Mouse (Mus musculus) midbrain, postnatal 0 days (tissue): Measurements from ENCODE around the gene Sh3glb2. TPM values are rescaled to one million over a fixed set of nuclear protein-coding genes. Genes with fewer than 3 reads are reported as not detected.

Source experiments
- ATAC-seq: fragments of 200-750 bp; cut with Nextera tagmentation; 2 replicates; pipeline ENCODE4 v1.8.0; 2017; ENCODE audit warnings: moderate number of reproducible peaks, mild to moderate bottlenecking, moderate TSS enrichment, moderate library complexity; ENCODE audit not compliant: low FRiP score
- DNase-seq: peaks from one replicate; pipeline ENCODE4 v3.0.0-alpha.2; 2015; ENCODE audit warnings: low spot score
- H3K27ac ChIP-seq: fragments of 300-500 bp; sonication (generic); 2 replicates; pipeline ENCODE4 v1.5.1; 2014; ENCODE audit warnings: low read depth, mild to moderate bottlenecking, low read length, mixed read lengths
- H3K27me3 ChIP-seq: fragments of 300-500 bp; sonication (generic); 2 replicates; pipeline ENCODE4 v1.6.1; 2014; ENCODE audit warnings: low read length, control low read depth, mixed read lengths; ENCODE audit not compliant: insufficient read depth
- H3K36me3 ChIP-seq: fragments of 300-500 bp; sonication (generic); 2 replicates; pipeline ENCODE4 v1.6.1; 2014; ENCODE audit warnings: low read length, control low read depth, mixed read lengths; ENCODE audit not compliant: insufficient read depth
- H3K4me1 ChIP-seq: fragments of 300-500 bp; sonication (generic); 2 replicates; pipeline ENCODE4 v1.6.1; 2014; ENCODE audit warnings: mild to moderate bottlenecking, control low read depth, antibody characterized with exemption, low read length, mixed read lengths; ENCODE audit not compliant: insufficient read depth
- H3K4me2 ChIP-seq: fragments of 300-500 bp; sonication (generic); 2 replicates; pipeline ENCODE4 v1.6.1; 2014; ENCODE audit warnings: low read depth, mild to moderate bottlenecking, low read length, mixed read lengths; ENCODE audit not compliant: poor library complexity, severe bottlenecking
- H3K4me3 ChIP-seq: fragments of 300-500 bp; sonication (generic); 2 replicates; pipeline ENCODE4 v1.5.1; 2014; ENCODE audit warnings: low read depth, mild to moderate bottlenecking, low read length, moderate library complexity
- H3K9ac ChIP-seq: fragments of 300-500 bp; sonication (generic); replicated peaks from 2 replicates; pipeline ENCODE4 v1.6.1; 2014; ENCODE audit warnings: mild to moderate bottlenecking, low read length, moderate library complexity, mixed read lengths; ENCODE audit not compliant: poor library complexity, severe bottlenecking
- H3K9me3 ChIP-seq: fragments of 300-500 bp; sonication (generic); 2 replicates; pipeline ENCODE4 v1.6.1; 2016; ENCODE audit warnings: low read length, control low read depth
- CTCF ChIP-seq: IDR thresholded peaks from 2 replicates; pipeline ENCODE4 v1.5.1; 2016; ENCODE audit warnings: antibody characterized with exemption, mild to moderate bottlenecking
- WGBS: fragments of 180-500 bp; shearing (Covaris S2); extraction: QIAGEN DNeasy Blood & Tissue Kit; methylation state at CpG from one replicate; pipeline ENCODE4 v1.1.7; 2014; 5-methylcytosine and 5-hydroxymethylcytosine counted together
- polyA plus RNA-seq: library from polyadenylated mRNA; unstranded; fragments of >200 nt; fragmentation: Nextera tagmentation; extraction: Ambion mirVana; gene quantifications from 2 replicates; pipeline ENCODE4 v1.2.1, GENCODE M21; 2015
- total RNA-seq: library from RNA; depleted of rRNA; stranded (reverse); fragments of >200 nt; gene quantifications from 2 replicates; pipeline ENCODE4 v1.2.3, GENCODE M21; 2014

The Sh3glb2 gene
- total and polyA plus RNA-seq, 2 experiments from 2014 or later: 185 to 375 TPM

- peaks cover 77% of the 10 kb centered on the region for H3K36me3 ChIP-seq
- H3K4me1 ChIP-seq: no peaks in the 10 kb centered on the region
- 98% methylated on average over 5 of the region's 5 CpGs for WGBS
- no peak for DNase-seq
- no peak overlapping the region for H3K4me3 ChIP-seq
- no peak overlapping the region for H3K4me2 ChIP-seq
- H3K27ac ChIP-seq: no peak overlapping the region
- ATAC-seq: no peak
- H3K9me3 ChIP-seq: no peaks in the 10 kb centered on the region
- no peaks in the 10 kb centered on the region for H3K27me3 ChIP-seq
- H3K9ac ChIP-seq: no peak overlapping the region
- TF ChIP-seq CTCF: no peak
These were observed 13.6 kb upstream of the Sh3glb2 start for GRCm38 (mm10) chr2:30372726-30373125.

DNA sequence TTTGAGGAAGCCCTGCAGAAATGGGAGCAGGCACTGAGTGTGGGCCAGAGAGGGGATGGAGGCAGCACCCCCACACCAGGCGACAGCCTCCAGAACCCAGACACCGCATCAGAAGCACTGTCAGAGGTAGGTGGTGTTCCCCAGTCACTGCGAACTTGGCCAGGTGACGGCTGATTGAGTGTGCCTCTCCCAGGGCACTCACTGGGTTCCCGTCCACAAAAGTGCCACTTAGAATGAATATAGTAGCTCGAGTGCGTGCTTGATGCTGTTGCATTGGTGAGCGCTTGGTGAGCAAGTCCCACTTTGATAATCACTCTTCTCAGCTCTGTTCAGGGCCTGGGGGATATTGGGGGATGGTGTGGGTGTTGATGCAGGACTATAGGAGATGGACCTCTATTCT, 12.4 kb upstream of the Sh3glb2 start:
- ATAC-seq: no peak
- H3K9me3 ChIP-seq: no peaks in the 10 kb centered on the region
- H3K4me1 ChIP-seq: no peaks in the 10 kb centered on the region
- no peak overlapping the region for H3K4me2 ChIP-seq
- no peak for DNase-seq
- H3K9ac ChIP-seq: no peak overlapping the region
- H3K4me3 ChIP-seq: no peak overlapping the region
- WGBS: 98% methylated on average over 8 of the region's 8 CpGs
- peaks cover 68% of the 10 kb centered on the region for H3K36me3 ChIP-seq
- TF ChIP-seq CTCF: no peak
- no peaks in the 10 kb centered on the region for H3K27me3 ChIP-seq
- H3K27ac ChIP-seq: no peak overlapping the region

DNA sequence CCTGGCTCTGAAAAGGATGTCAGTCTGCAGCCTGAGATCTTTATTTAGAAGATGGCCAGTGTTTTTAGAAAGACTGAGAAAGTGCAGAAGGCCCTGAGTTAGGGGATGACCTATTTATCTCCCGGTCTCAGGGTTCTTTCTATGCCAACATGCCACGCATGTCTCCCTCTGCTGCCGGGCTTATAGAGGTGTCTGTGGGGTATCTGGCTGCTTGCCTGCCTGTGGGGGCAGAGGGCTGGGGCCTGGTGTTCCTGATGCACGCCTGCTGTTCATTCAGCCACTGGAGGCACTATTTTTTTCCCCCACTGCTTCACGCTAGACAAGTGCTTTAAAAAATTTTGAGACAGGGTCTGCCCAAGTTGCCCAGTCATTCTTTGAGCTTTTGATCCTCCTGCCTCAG, 7.1 kb upstream of the Sh3glb2 start:
- Histone ChIP-seq H3K9ac (no peak overlapping the region), H3K27ac (no peak overlapping the region), H3K4me3 (no peak overlapping the region), H3K9me3 (no peaks in the 10 kb centered on the region), H3K4me2 (no peak overlapping the region), H3K36me3 (peaks cover 36% of the 10 kb centered on the region), H3K27me3 (no peaks in the 10 kb centered on the region), H3K4me1 (peaks cover 10% of the 10 kb centered on the region; the same call in 1 of the 2 replicates)
- no peak for DNase-seq
- TF ChIP-seq CTCF: no peak
- 63% methylated on average over 5 of the region's 5 CpGs for WGBS
- no peak for ATAC-seq

DNA sequence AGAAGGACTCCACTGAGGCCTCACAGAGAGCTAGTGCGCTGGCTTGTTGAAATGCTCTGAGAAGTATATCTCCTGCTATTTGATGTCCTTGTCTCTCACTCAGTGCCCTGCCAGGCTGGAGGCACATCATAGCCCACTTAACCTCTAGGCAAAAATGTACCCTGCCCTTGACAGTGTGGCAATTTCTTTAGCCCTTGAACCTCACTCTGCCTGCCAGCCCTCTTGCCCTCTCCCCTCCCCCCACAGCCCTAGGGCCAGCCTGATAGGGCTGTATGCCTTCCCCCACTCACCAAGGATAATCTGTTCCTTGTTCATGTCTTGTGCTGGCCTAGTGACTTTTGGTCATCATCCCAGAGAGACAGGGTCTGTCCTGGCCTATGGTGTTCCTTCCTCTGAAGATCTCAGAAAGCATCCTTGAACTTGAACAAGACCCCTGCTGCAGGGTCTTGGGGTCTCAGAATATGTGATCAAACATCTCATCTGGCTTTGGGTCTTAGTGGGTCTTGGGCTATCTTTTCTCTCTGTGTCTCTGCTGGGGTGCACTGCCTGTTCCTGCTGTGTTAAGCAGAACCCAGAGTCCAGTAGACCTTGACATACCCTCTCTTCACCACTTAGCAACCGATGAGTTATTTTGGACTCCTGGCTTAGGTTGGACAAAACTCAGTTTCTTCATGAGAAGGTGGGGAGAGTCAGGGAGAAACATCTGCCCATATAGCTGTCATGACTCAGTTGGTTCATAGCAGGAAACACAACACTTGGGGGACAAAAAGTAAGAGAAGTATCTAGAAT, 6.3 kb upstream of the Sh3glb2 start:
- Histone ChIP-seq H3K4me2 (peak overlapping the region; percentile 88), H3K4me1 (peaks cover 10% of the 10 kb centered on the region; the same call in 1 of the 2 replicates), H3K36me3 (peaks cover 28% of the 10 kb centered on the region), H3K9ac (peak overlapping the region; percentile 71), H3K4me3 (peak overlapping the region; percentile 96), H3K9me3 (no peaks in the 10 kb centered on the region), H3K27me3 (no peaks in the 10 kb centered on the region), H3K27ac (no peak overlapping the region)
- WGBS: 92% methylated on average over 2 of the region's 2 CpGs
- no peak for ATAC-seq
- TF ChIP-seq CTCF: no peak
- no peak for DNase-seq

DNA sequence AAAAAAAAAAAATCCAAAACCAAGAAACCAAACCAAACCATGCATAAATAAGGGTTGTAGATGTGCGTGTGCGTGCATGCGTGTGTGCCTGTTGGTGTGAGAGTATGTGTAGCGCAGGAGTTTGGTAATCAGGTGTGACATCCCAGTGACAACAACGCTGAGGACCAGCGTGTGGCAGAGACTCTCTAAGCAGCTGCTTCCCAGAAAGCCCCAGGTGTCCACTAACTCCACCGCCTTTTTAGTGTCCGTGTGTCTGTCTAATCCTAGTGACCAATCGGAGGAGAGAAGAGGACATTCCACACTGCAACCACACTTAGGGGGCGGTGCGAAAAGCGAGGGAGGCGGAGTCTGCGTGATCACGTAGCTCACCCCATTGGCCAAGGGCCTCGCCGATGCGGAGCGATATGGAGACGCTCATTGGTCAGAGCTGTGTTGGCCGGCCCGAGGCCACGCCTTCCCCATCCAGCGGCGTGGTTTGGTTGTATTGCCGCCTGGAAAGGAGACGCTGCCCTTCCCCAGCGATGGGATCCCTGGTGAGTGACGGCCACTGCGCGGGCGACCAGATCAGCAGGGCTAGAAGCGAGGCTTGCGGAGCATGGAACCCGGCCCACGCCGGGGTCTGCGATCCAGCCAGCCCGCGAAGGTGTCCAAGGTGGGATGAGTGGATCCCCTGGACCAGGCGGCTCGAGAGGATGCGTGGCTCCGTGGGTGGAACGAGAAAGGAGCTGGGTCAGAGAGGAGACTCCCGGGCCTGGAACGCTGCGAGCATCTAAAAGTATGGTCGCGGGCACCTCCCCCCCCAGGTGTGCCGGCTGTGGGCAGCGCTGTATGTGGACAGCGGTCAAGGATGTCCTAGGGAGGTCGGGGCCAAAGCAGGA, 4.9 kb upstream of the Sh3glb2 start, which contains the start of gene Miga2:
Gene Miga2, plus strand, starts transcription at position 461 of the 878 bp plus-strand sequence.
- peak within 1 kb of the TSS; percentile 71 for H3K9ac ChIP-seq
- WGBS: under 1% methylated on average over 53 of the region's 54 CpGs
- no peak; the same call in 1 of the 2 replicates for TF ChIP-seq CTCF
- peak; percentile 99 for ATAC-seq
- H3K27me3 ChIP-seq: no peaks in the 10 kb centered on the region
- H3K9me3 ChIP-seq: no peaks in the 10 kb centered on the region
- H3K4me2 ChIP-seq: peak within 1 kb of the TSS; percentile 88
- H3K27ac ChIP-seq: peak within 1 kb of the TSS; percentile 62; the same call in 1 of the 2 replicates
- peaks cover 15% of the 10 kb centered on the region for H3K36me3 ChIP-seq
- peaks cover 10% of the 10 kb centered on the region; the same call in 1 of the 2 replicates for H3K4me1 ChIP-seq
- peak within 1 kb of the TSS; percentile 96 for H3K4me3 ChIP-seq
- DNase-seq: peak; percentile 99
